Mouse (Mus musculus) adrenal gland, postnatal 36 days (tissue): Measurements from ENCODE around the gene Gpr4. TPM values are rescaled to one million over a fixed set of nuclear protein-coding genes. Genes with fewer than 3 reads are reported as not detected.

ENCODE experiments used
- DNase-seq, 2 experiments: peaks; one replicate each; pipeline ENCODE4 v3.0.0; 2021; ENCODE audit warnings: mixed read lengths in 1 of 2
- total RNA-seq, 2 experiments: library from RNA; stranded (reverse); gene quantifications; 2 replicates each; pipeline ENCODE4 v1.2.3; 2021

Gene Gpr4
- total RNA-seq, 2 experiments from 2014 or later = 5.9 to 12.9 TPM

- DNase-seq = no peak
Measured at GRCm38 (mm10) chr7:19194676-19195075, 17.7 kb upstream of the Gpr4 start.

GRCm38 (mm10) chr7:19196676-19197075 is 15.7 kb upstream of the Gpr4 start:
- peak; percentile 45 to 55 for DNase-seq

GRCm38 (mm10) chr7:19197985-19198384 is 14.4 kb upstream of the Gpr4 start:
- peak; percentile 46 to 51 for DNase-seq

- no peak for DNase-seq
Measured at GRCm38 (mm10) chr7:19201660-19202059, 10.7 kb upstream of the Gpr4 start.

GRCm38 (mm10) chr7:19202065-19202850 is 10.1 kb upstream of the Gpr4 start:
- no peak for DNase-seq

GRCm38 (mm10) chr7:19208201-19208910 is 4.0 kb upstream of the Gpr4 start:
- no peak for DNase-seq

GRCm38 (mm10) chr7:19208944-19209472 is 3.3 kb upstream of the Gpr4 start:
- peak; percentile 45 to 65 for DNase-seq

- DNase-seq = peak; percentile 43 to 55
Measured at GRCm38 (mm10) chr7:19209494-19209893, 2.8 kb upstream of the Gpr4 start.

- no peak for DNase-seq
Measured at GRCm38 (mm10) chr7:19210010-19210409, 2.3 kb upstream of the Gpr4 start.

GRCm38 (mm10) chr7:19211041-19211675 is 1.2 kb upstream of the Gpr4 start:
- no peak for DNase-seq

GRCm38 (mm10) chr7:19213385-19213784 is 1.0 kb downstream of the Gpr4 start:
- no peak for DNase-seq

GRCm38 (mm10) chr7:19214369-19214768 is 2.0 kb downstream of the Gpr4 start:
- no peak for DNase-seq

- DNase-seq = no peak
Measured at GRCm38 (mm10) chr7:19214940-19215339, 2.6 kb downstream of the Gpr4 start.

GRCm38 (mm10) chr7:19217492-19217891 is 5.2 kb downstream of the Gpr4 start:
- DNase-seq = no peak

- DNase-seq = no peak
Measured at GRCm38 (mm10) chr7:19217944-19218343, 5.6 kb downstream of the Gpr4 start.

GRCm38 (mm10) chr7:19220061-19220460 is 7.7 kb downstream of the Gpr4 start:
- no peak for DNase-seq

- DNase-seq = no peak
Measured at GRCm38 (mm10) chr7:19222189-19222588, 9.9 kb downstream of the Gpr4 start.

GRCm38 (mm10) chr7:19222875-19223274 is 10.5 kb downstream of the Gpr4 start:
- DNase-seq = no peak

- no peak for DNase-seq
Measured at GRCm38 (mm10) chr7:19224933-19225332, 12.6 kb downstream of the Gpr4 start.

- DNase-seq = peak; percentile 55 to 65
Measured at GRCm38 (mm10) chr7:19226817-19227797, 14.8 kb downstream of the Gpr4 start.
